20 mouse cellular contexts compared by ENCODE assay signal in genomic region chr2:29501381-29501780, GRCm38 (mm10).
A peak's percentile ranks its signal among the peaks of the same experiment; 100 is the strongest.
DNase-seq lines count a peak whose midpoint lies in the region; ATAC-seq and TF ChIP-seq lines count a peak whose summit lies in the region.
"Had no signal": no experiment of that assay in that cellular context is flagged by ENCODE, and none has a peak within 500 bp of the region (broad histone marks: within the 10 kb centered on the region; RNA-seq: fewer than 3 reads in every experiment).

No protein-coding gene starts in this region.

- H3K36me3 ChIP-seq in hindbrain, embryonic 10.5 days: peaks cover 5% of the 10 kb centered on the region; the same call in 1 of the 2 replicates
- H3K36me3 ChIP-seq in hindbrain, embryonic 11.5 days (ENCODE audit: control insufficient read depth, insufficient read depth, low read length): no peaks in the 10 kb centered on the region
- H3K36me3 ChIP-seq in ES-E14 (ENCODE audit: control insufficient read depth, insufficient read depth, low read length, poor library complexity, severe bottlenecking): no peaks in the 10 kb centered on the region
- H3K36me3 ChIP-seq: forebrain, embryonic 15.5 days had no signal

- 81% methylated on average over 4 of the region's 4 CpGs for WGBS in hindbrain, embryonic 10.5 days
- 88% methylated on average over 4 of the region's 4 CpGs for WGBS in hindbrain, embryonic 11.5 days

- DNase-seq in hindbrain, embryonic 10.5 days (ENCODE audit: low spot score): no peak
- no peak for DNase-seq in hindbrain, embryonic 11.5 days (ENCODE audit: low spot score)
- DNase-seq in ES-E14 (ENCODE audit: low read depth, low spot score) (peak; percentile 3), ZHBTc4 (ENCODE audit: low read depth, low spot score) (peak; percentile 53)
- DNase-seq in adrenal gland, adult 8-10 months: no peak
- DNase-seq: adrenal gland, adult 2 months; adrenal gland, postnatal 14 days; adrenal gland, postnatal 36 days; cerebellum, adult 11-12 months; cerebellum, adult 2 months; cerebellum, adult 9-10 months; cerebellum, postnatal 10 days; cerebellum, postnatal 25 days; forebrain, postnatal 0 days had no signal

- H3K27me3 ChIP-seq in hindbrain, embryonic 10.5 days (ENCODE audit: insufficient read depth, poor library complexity, severe bottlenecking): no peaks in the 10 kb centered on the region
- H3K27me3 ChIP-seq in hindbrain, embryonic 11.5 days (ENCODE audit: control insufficient read depth, insufficient read depth, low read length): no peaks in the 10 kb centered on the region
- H3K27me3 ChIP-seq: CH12.LX; embryonic facial prominence, embryonic 12.5 days; forebrain, embryonic 13.5 days; forebrain, embryonic 15.5 days had no signal

- H3K4me2 ChIP-seq in hindbrain, embryonic 11.5 days (replicated peaks; ENCODE audit: low read depth, low read length): no peak overlapping the region
- H3K4me2 ChIP-seq: embryonic facial prominence, embryonic 12.5 days; forebrain, embryonic 13.5 days; forebrain, embryonic 15.5 days had no signal

- H3K4me3 ChIP-seq in hindbrain, embryonic 10.5 days: no peak overlapping the region
- no peak overlapping the region for H3K4me3 ChIP-seq in hindbrain, embryonic 11.5 days (ENCODE audit: low read depth, low read length)
- no peak overlapping the region for H3K4me3 ChIP-seq in ES-E14 (ENCODE audit: insufficient read depth in 1 of 2, low read depth in 1 of 2, low read length in 2 of 2, poor library complexity in 1 of 2, severe bottlenecking in 1 of 2)
- H3K4me3 ChIP-seq: embryonic facial prominence, embryonic 10.5 days; embryonic facial prominence, embryonic 12.5 days; forebrain, embryonic 13.5 days; forebrain, embryonic 15.5 days had no signal

- in situ Hi-C loops in ES-E14 (cut with MboI; ENCODE audit: low sequenced_read_pairs in 2 of 2, unreplicated experiment in 2 of 2): no loop called here

- no peak overlapping the region for H3K9ac ChIP-seq in hindbrain, embryonic 11.5 days (ENCODE audit: low read depth, low read length)
- no peak overlapping the region for H3K9ac ChIP-seq in ES-E14 (ENCODE audit: insufficient read depth, low read depth, low read length, poor library complexity, severe bottlenecking)
- H3K9ac ChIP-seq: embryonic facial prominence, embryonic 12.5 days; forebrain, embryonic 13.5 days; forebrain, embryonic 15.5 days; forebrain, postnatal 0 days had no signal

- H3K27ac ChIP-seq in hindbrain, embryonic 10.5 days: 0 out of 2 replicates have a peak overlapping the region, but pooled peaks have one; percentile 62
- H3K27ac ChIP-seq in hindbrain, embryonic 11.5 days (ENCODE audit: low read depth, low read length): no peak overlapping the region
- no peak overlapping the region for H3K27ac ChIP-seq in ES-E14 (ENCODE audit: insufficient read depth, low read depth, low read length, poor library complexity, severe bottlenecking)
- H3K27ac ChIP-seq: embryonic facial prominence, embryonic 10.5 days; embryonic facial prominence, embryonic 12.5 days; forebrain, embryonic 13.5 days; forebrain, embryonic 15.5 days had no signal

- H3K9me3 ChIP-seq in hindbrain, embryonic 10.5 days: no peaks in the 10 kb centered on the region
- no peaks in the 10 kb centered on the region for H3K9me3 ChIP-seq in hindbrain, embryonic 11.5 days (ENCODE audit: control insufficient read depth, low read length)
- no peaks in the 10 kb centered on the region for H3K9me3 ChIP-seq in ES-E14 (ENCODE audit: control insufficient read depth, insufficient read depth, low read depth, low read length)
- H3K9me3 ChIP-seq: embryonic facial prominence, embryonic 10.5 days; embryonic facial prominence, embryonic 12.5 days; forebrain, embryonic 13.5 days; forebrain, embryonic 15.5 days had no signal

- ATAC-seq in hindbrain, embryonic 11.5 days (ENCODE audit: low FRiP score): no peak
- ATAC-seq: CD4-positive, CD25-positive, alpha-beta regulatory T cell, adult 4 months; forebrain, embryonic 13.5 days; forebrain, embryonic 15.5 days; forebrain, postnatal 0 days had no signal

- peaks cover 48% of the 10 kb centered on the region for H3K4me1 ChIP-seq in hindbrain, embryonic 10.5 days (replicated peaks)
- H3K4me1 ChIP-seq in hindbrain, embryonic 11.5 days (replicated peaks; ENCODE audit: control insufficient read depth, insufficient read depth, low read length): peaks cover 2% of the 10 kb centered on the region; the same call in 1 of the 2 replicates
- H3K4me1 ChIP-seq in ES-E14 (ENCODE audit: control insufficient read depth in 2 of 2, insufficient read depth in 2 of 2, low read length in 2 of 2, poor library complexity in 1 of 2): peaks cover 14 to 36% of the 10 kb centered on the region in 2 experiments

TF ChIP-seq in ES-E14, 5 proteins besides CTCF, POLR2A, EP300 and RAD21:
- no peak for TF ChIP-seq ZC3H11A (IDR thresholded peaks at IDR 0.05; ENCODE audit: borderline replicate concordance, low read depth, low read length)

Comparison
In these comparisons a context has a peak if more than half of its experiments do, and no peak if none do; other contexts are left out.
1. DNase-seq: peak in ES-E14 (single experiment) and ZHBTc4 (single experiment); none in hindbrain, embryonic 10.5 days (single experiment), hindbrain, embryonic 11.5 days (single experiment) and adrenal gland, adult 8-10 months (single experiment).